Mouse (Mus musculus) ES-Bruce4 (cell line): ENCODE results near the gene Dap.

Experiments
- CTCF ChIP-seq: IDR thresholded peaks from one replicate; pipeline ENCODE4 v1.8.1; 2011; ENCODE audit warnings: low read depth, low read length
- POLR2A ChIP-seq: IDR thresholded peaks from one replicate; pipeline ENCODE4 v1.8.1; 2011; ENCODE audit warnings: low read length; ENCODE audit not compliant: insufficient read depth

- TF ChIP-seq CTCF (no peak), POLR2A (no peak)
Measured at GRCm38 (mm10) chr15:31207346-31208093, 16.6 kb upstream of the Dap start.
